Mouse (Mus musculus) neural tube, embryonic 10.5 days (tissue): ENCODE data around the gene Tmem39b.

Experiments used
- DNase-seq: peaks from one replicate; pipeline ENCODE4 v3.0.0-alpha.2; 2017; ENCODE audit warnings: low spot score; ENCODE audit errors: extremely low spot score

Tmem39b gene

DNA sequence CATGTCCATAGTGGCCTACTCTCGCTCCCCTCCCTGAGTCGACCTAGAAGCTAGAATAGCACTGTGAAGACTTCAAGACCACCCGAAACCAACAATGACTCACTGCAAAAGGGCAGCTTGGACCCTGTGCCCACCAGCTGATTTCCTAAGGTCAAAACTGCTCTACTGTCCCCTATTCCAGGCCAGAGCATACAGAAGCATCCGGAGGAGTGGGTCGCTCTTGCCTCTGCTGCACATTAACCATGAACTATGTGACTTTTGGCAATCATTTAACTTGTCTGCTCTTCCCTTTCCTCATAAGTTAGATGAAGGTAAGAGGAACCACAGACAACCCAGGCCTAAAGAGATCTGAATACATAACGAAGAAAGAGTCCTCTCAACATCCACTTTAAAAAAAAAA is 12.1 kb downstream of the Tmem39b start:
- no peak for DNase-seq

DNA sequence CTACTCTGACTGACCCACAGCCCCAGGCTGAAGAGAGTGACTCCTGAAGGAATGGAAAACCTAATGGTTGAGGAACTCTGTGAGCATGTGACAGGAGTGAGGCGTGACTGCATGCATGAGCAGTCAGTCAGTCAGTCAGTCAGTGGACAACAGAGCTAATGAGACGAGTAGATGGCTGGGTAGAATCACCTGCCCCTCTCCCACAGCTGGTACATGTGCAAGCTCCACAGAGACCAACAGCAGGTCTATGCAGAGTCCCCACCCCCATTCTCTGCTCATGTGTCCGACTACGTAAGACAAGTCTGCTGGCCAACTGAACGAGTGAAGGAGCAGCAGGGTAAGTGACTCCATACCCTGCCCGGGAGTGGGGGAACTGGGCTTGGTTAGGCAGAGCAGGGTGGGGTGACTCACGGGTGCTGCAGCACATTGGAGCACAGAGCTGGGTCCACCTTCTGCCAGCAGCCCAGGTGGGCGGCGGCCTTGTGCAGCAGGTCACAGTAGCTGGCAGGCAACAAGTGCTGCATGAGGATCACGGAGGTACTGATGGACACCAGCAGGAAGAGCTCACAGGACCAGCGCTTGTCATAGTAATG is 12.6 kb downstream of the Tmem39b start:
- DNase-seq: no peak

DNA sequence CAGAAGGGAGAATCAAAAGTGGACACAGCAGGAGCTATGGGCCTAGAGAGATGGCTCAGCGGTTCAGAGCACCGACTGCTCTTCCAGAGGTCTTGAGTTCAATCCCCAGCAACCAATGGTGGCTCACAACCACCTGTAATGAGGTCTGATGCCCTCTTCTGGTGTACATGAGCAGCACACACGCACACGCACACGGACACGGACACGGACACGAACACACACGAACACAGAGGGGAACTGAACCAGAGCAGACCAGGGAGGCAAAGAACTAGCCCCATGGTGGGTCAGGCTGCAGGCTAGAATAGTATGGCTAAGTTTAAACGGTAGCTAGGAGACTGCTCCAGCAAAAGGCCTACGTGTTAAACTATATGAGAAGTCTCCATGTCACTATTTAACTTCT is 14.8 kb downstream of the Tmem39b start:
- no peak for DNase-seq

DNA sequence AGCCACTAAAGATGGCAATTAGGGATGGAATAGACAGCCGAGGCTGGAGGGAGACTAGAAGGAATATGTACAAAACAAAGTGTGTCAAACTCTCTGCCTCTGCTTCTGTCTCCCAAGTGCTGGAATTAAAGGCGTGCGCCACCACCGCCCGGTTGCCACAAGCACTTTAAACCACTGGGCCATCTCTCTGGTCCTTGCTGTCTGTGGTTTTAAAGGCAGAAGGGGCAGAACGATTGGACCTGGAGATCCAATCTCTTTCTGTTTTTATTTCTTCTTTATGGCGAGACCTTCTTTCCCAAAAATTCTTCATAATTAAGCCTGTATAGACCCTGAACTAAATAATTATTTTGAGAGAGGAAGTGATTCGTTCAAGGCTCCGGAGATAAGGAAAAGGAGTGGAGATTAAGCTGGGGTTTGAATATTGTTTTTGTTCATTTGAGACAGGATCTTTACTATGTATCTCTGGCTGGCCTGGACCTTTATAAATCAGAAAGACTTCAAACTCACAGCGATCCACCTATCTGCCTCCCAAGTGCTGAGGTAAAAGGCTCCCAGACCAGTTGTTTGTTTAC is 23.7 kb downstream of the Tmem39b start:
- DNase-seq: no peak

DNA sequence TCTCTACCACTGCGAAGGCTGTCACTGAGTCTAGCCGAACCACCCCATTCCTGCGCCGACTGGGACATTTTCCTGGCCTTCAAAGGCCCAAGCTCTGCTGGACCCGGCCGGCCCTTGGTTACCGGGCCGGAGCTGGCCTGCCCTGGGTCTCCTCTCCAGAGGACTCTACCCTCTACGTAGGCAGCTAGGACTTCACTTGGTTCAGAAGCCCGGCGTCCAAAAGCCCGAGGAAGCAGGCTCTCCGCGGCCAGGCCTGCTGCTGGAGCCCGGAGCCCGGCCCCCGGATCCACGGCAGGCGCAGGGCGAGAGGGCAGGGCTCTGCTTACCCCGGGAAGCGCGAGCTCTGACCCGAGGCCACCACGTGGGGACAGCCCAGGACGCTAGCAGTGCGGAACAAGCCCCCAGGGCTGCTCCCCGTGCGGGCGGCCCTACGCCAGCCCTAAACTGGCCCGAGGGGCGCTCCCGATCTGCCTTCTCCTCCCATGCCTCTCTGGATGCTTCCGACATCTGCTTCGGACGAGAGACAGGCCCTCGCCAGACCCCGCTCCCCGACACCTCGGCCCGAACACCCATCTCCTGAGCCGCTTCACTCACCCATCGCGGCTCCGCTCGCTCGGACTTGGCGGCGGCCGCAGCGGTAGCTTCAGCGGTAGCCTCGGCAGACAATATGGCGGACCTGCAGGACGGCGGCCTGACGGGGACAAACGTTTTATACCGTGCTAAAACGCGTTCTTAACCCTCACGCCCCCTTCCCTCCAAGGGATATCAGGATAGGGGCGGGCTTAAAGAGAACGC is 24.4 kb downstream of the Tmem39b start, which contains the start of gene Kpna6:
Kpna6 (minus strand) TSS at position 685 of the 795 bp plus-strand sequence.
- DNase-seq: peak; percentile 93

DNA sequence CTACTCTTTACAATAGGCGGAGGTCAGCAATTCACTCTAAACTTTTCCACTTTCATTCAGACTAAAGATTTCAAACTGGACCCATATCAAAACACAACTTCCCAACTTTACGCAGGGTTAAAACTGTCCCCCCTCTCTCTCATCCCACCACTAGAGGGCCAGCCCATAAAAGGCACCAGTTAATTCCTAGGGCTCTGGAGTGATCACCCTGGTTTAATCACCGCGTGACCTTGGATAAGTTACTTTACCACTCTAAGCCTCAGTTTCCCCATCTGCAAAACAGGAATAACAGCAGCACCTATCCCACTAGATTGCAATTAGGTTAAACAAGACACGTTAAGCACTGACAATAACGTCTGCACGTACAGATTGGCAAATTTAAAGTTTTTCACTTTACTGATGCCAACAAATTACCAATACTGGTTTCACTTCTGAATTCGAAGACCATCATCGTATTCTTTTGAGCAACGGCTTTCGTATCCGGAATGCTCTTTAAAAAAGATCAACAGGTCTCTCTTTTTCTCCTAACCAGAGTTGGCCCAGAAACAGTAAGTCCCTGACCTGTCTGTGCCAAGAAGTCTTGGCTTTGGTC is 25.1 kb downstream of the Tmem39b start:
- peak; percentile 51 for DNase-seq

DNA sequence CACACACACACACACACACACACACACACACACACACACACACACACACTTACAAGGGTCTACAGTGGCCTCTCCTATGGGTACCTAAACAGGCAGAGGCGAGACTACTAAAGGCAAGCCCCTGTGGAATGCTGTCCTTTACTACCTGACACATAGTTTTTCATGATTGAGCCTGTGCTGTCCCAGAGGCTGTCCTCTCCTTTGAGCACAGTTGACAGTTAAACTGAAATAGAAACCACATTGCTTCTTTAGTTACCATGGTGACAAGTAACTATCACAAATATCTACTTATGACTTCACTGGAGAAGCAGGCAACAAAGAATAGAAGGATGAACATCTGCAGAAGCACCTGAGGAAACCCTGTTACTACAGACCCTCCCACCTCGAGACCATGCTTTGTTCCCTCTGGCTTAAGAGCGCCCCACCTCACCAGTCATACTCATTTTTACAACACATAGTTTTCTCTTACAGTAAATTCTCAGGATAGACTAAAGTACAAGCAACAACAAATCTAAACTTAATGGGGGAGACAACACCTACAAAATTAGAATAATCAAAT is 34.3 kb downstream of the Tmem39b start:
- DNase-seq: no peak

DNA sequence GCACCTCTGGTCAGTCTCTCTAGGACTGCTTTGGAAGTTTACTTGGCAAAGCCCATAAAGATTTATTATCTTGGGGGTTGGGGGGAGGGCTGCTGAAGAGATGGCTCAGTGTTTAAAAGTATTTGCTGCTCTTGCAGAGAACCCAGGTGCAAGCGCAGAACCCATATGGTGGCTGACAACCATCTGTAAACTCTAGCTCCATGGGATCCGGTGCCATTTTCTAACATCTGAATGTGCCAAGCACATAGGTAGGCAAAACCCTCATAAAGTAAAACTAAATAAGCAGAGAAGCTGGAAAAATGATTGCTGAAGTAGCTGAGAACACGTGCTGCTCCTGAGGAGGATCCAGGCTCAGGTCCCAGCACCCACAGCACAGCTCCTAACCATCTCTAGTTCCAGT is 35.1 kb downstream of the Tmem39b start:
- no peak for DNase-seq

DNA sequence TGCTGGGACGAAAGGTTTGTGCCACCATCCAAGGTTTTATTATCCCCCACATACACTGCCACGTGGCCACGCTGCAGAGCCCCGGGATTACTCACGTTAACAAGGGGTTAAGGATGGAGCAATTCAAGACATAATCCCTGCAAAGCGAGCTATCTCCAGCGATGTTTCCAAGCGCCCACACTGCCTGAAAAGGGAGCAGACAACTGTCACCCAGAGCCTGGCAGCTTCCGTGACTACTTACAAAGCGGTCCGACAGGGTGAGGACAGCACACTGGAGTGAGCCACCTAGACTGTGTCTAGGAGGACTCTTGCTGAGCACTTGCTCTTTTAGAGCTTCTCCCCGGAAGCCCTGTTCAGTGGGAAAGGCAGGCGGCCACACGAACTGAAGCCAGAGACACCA is 41.9 kb downstream of the Tmem39b start:
- DNase-seq: no peak

DNA sequence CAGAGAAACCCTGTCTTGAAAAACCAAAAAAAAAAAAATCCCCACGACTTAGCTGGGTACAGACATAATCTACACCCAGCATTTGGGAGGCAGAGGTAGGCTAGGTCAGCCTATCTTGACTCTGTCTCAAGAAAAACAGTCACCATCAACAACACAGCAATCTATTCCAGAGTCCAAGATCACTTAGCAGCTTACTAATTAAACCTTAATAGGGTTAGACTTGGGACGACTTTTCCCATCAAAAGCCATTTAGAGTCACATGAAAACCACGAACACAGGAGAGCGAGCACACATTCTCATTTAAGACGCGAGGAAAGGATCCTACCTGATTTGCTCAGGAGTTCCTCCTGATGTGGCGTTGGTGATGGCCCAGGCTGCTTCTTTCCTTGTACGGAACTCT is 46.3 kb downstream of the Tmem39b start:
- DNase-seq: no peak

DNA sequence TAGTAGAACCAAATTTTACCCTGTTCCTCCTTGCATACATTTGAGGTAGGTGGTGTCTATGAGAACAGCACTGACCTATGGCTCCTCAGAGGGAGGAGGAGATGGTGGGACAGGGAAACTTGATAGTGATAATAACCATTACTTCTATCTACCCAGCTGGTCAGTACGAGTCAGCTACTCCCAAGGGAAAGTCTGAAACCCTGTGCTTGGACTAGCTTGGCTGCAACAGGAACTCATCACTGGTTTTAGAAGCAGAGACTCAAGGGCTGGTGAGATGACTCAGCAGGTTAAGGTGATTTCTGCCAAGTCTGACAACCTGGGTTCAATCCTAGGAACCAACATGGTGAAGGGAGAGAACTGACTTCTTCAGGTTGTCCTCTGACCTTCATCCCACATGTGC is 48.0 kb downstream of the Tmem39b start:
- no peak for DNase-seq

DNA sequence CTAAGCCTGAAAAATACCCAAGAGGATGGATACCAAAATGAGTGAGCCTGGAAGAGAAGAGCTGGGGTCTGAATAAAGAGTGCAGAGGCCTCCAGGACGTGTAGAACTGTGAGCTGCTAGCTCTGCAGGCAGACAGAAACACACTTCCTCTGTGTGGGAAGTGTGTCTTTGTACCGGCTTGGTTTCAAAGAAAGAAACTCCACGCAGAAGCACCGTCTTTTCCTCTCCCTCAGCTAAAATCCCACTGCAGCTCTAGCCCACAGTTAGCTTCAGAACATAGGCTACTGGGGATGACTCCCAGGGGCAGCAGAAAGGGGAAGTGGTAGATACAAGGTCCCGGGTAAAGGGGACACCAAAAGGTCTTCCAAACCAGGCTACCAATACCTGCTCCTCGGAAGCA is 51.4 kb downstream of the Tmem39b start:
- DNase-seq: no peak

DNA sequence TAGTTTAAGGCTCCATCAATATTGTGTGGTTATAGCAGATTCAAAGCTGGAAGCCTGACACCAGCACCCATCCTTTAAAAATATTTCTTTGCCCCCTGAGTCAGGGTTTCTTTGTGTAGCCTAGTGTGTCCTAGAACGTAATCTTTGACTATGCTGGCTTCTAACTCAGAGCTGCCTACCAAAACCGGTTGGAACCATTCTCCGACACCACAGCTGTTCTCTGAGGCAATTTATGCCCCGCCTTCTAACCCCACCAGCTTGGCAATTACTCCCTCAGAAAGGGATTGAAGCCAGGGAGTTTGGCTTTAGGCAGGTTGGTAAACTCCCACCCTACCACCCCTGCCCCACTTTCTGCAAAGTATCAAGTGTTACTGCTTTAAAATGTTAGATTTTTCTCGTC is 54.9 kb downstream of the Tmem39b start:
- DNase-seq: no peak

DNA sequence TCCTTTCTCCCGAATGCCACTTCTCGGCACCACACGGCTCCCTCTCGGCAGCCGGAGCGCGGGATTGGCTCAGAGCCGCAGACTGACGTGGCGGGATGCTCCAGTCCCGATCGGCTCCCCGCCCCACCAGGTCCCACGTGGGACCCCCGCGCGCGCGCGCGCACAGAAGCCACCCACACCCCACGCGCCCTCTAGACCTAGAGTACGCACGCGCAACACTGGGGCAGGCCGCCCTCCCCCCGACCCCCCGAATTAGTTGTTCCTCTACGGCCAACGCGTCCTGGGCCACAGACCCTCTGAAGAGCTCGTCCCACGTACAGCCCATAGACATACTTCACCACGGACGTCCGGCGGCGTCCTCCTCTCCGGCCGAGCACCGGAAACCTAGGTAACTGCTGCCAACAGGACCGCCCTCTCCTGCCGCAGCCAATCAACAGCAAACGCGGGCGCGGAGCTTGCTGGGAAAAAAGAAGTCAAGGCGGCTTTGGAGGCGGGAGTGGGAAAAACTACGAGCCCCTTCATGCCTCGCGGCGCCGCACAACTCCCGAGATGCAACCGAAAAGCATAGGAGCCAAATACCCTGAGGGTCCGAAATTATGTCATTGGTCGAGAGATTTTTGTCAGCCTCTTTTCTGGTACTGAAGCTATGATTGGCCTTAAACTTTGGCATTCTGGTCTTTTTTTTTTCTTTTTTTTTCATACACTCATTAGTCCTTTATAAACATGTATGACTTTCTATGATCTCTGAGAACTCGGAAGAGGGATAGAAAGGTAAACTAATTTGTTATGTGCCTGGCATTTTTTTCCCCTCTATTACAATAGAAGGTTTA is 55.8 kb downstream of the Tmem39b start, which contains the start of gene Txlna:
Txlna (minus strand) TSS at position 428 of the 830 bp plus-strand sequence.
- peak; percentile 96 for DNase-seq

DNA sequence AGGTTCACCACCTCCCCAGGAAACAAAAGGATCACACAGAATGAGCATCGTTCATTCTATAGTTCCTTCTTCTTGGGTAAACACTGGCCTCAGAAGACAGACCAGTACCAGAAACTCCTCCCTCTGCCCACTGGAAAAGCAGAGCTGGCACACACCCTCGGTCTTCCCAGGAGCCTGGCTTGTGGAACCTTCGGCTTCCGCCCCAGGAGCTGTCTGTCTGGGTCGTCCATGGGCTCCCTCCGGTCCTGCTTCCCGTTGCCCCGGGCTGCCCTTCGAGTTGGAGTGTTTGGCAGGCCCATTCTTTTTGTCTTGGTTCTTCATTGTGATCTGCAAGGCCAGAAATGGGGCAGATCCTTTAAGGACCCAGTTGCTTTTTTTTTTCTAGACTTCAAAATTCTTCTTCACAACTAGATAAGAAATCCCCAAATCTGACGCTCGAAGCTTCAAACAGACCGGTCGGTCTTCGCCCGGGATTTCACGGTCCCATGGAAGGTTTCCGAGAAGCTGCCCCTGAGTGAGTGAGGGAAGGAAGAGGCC is 56.5 kb downstream of the Tmem39b start:
- no peak for DNase-seq

DNA sequence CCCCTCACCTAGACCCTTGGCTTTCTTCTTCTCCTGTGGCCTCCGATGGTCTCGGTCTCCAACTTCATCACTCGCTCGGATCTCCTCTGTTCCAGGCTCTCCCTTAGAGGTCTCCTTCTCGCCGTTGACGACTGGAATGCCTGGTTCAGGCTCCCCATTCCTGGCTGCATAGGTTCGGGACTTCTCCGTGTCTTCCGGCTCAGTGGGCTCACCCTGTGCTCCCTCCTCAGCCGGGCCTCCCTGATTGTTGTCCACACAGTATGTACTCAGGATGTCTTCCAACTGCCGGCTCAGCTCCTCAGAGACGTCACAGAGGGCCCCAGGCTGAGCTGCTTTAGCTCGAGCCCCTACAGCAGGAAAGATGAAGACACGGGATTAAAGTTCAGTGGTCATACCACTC is 57.4 kb downstream of the Tmem39b start:
- no peak for DNase-seq

DNA sequence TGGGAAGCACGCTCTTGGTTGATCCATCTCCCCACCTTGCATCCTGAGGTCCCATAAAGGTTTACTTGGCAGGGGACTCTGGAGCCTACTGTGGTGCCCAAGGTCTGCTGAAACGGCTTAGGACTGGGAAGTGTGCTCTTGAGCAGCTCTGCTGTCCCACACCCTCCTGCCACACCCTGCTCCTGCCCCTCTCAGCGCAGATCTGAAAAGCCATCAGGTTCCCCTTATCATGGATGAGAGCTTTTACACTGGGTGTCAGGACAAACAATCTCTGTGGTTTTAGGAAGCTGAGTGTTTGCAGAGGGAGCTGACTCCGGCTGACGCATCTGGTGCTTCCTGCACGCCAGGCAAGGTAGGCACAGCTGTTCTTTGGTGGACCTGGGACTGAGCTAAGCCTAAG is 62.8 kb downstream of the Tmem39b start:
- no peak for DNase-seq

DNA sequence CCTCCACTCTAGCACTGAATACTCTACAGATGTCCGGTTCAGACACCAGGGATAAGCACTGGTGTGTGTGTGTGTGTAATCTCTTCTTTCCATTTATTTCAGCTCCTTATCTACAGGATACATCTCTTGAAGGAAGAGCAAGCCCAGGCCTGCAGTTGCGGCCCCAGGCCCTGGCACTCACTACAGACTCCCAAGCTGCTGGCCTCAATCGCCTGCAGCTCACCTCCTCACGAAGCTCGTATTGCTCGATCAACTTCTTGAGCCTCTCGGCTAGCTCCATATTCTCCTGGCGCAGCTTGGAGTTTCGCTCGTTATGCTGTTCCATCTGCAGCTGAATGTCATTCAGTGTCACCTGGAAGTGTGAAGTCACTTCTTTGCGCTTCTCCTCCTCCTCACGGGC is 64.8 kb downstream of the Tmem39b start:
- no peak for DNase-seq

DNA sequence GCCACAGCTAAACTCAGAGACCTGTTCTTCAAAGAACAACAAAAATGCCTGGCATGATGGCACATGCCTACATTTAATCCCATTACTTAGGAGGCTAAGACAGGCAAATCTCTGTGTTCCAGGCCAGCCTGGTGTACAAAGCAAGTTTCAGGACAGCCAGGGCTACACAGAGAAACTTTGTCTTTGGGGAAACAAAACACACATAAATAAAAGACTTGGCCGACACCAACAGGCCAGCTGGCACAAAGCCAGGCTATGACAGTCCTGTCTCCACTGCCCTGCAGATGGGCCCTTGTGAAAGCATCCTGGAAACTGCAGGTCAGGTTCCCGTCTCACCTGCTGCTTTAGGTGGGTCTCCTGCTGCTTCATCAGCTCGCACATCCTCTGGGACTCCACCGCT is 65.7 kb downstream of the Tmem39b start:
- DNase-seq: no peak
